In genomic region chr2:38377254-38377653, GRCm38 (mm10) we compare ENCODE assay signal across 16 mouse cellular contexts. TPM values are rescaled to one million over a fixed set of nuclear protein-coding genes. Genes with fewer than 3 reads are reported as not detected.
"Had no signal": no experiment of that assay in that cellular context is flagged by ENCODE, and none has a peak within 500 bp of the region (broad histone marks: within the 10 kb centered on the region; RNA-seq: fewer than 3 reads in every experiment).

No protein-coding gene starts in this region.

- H3K4me2 ChIP-seq: liver, embryonic 13.5 days; midbrain, embryonic 13.5 days; neural tube, embryonic 13.5 days had no signal

- ATAC-seq: midbrain, embryonic 13.5 days had no signal

- H3K36me3 ChIP-seq: liver, embryonic 13.5 days; midbrain, embryonic 10.5 days; midbrain, embryonic 13.5 days; neural tube, embryonic 13.5 days had no signal

- H3K9ac ChIP-seq: liver, embryonic 13.5 days; midbrain, embryonic 13.5 days; neural tube, embryonic 13.5 days had no signal

- DNase-seq: kidney, postnatal 25 days; layer of hippocampus, adult 9-11 months; liver, embryonic 13.5 days; lung, adult 2 months; lung, postnatal 10 days; lung, postnatal 36 days; thymus, adult 18-20 months; thymus, postnatal 36 days had no signal

- H3K4me3 ChIP-seq: layer of hippocampus, adult 2 months; liver, embryonic 13.5 days; midbrain, embryonic 10.5 days; midbrain, embryonic 13.5 days; myocyte; neural tube, embryonic 13.5 days had no signal

- H3K27ac ChIP-seq: kidney, postnatal 0 days; layer of hippocampus, adult 2 months; liver, embryonic 13.5 days; midbrain, embryonic 10.5 days; midbrain, embryonic 13.5 days; neural tube, embryonic 13.5 days had no signal

- H3K9me3 ChIP-seq: liver, embryonic 13.5 days; midbrain, embryonic 10.5 days; midbrain, embryonic 13.5 days; neural tube, embryonic 13.5 days had no signal

RNA-seq across cellular contexts. Expression of gene Lhx2, which starts 38.2 kb away (rescaled TPM):
- polyA plus RNA-seq: large intestine, adult 2 months; lung, adult 2 months; urinary bladder, adult 2 months had no signal
